Mouse (Mus musculus) frontal cortex, postnatal 36 days (tissue): ENCODE measurements at regions not wholly inside any gene's neighbourhood (a gene's known extent, or its start where the extent isn't known, plus 50 kb on each side); places are given as distances from the start of the nearest gene placed in this dataset.
"Not testable (repeated sequence)": the region's sequence is repeated elsewhere in the genome, so short reads cannot be mapped to it uniquely, and the experiment has no call there.

Experiments used
- DNase-seq, 2 experiments: peaks; one replicate each; pipeline ENCODE4 v3.0.0; 2022; ENCODE audit warnings: low spot score in 2 of 2

DNA sequence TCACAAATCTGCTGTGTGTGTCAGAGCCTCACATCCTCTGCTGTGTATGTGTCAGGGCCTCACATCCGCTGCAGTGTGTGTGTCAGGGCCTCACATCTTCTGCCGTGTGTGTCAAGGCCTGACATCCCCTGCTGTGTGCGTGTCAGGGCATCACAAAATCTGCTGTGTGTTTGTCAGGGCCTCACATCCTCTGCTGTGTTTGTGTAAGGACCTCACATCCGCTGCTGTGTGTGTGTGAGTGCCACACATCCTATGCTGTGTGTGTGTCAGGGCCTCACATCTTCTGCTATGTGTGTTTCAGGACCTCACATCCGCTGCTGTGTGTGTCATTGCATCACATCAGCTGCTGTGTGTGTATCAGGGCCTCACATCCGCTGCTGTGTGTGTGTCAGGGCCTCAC, 63.3 kb downstream of the Asmt start:
- DNase-seq = peak in 1 of 2 experiments; percentile 0

- not testable (repeated sequence) for DNase-seq
Measured at GRCm38 (mm10) chrX:170753507-170754256, 81.2 kb downstream of the Asmt start.
